Mouse (Mus musculus) T-cell, adult 2 months (primary cell): Measurements from ENCODE around the gene Scamp4.
"Not testable (repeated sequence)": the region's sequence is repeated elsewhere in the genome, so short reads cannot be mapped to it uniquely, and the experiment has no call there.

Source experiments
- DNase-seq: peaks from one replicate; pipeline ENCODE4 v3.0.0; 2022; ENCODE audit warnings: low spot score

Scamp4 gene

DNA sequence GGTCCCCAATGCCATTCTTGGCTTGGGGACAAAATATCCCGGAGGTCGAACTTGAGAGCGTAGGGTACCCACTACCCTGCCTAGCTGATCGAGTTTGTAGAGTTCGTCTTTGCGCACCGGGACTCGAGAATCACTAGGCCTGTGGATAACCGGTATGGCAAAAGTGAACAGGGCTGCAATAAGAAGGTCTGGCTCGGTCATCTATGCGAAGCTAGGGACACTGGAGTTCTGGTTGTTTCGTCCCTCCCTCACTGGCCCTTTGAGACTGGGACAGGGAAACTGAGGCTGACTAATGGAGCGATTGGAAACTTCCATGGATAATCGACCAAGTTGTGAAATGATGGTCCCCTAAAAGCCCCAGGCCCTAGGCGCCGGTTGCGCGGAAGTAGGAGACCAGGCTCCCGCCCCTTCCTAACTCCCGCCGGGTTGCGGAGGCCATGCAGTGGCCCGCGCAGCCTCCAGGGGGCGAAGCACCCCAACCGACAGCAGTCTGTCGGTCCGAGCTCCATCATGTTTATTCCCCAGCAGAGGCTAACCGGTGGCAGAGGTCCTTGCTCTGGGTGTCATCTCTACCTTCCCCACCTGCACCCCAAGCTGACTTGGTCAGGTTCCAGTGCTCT, 24.4 kb upstream of the Scamp4 start:
- peak; percentile 85 for DNase-seq

DNA sequence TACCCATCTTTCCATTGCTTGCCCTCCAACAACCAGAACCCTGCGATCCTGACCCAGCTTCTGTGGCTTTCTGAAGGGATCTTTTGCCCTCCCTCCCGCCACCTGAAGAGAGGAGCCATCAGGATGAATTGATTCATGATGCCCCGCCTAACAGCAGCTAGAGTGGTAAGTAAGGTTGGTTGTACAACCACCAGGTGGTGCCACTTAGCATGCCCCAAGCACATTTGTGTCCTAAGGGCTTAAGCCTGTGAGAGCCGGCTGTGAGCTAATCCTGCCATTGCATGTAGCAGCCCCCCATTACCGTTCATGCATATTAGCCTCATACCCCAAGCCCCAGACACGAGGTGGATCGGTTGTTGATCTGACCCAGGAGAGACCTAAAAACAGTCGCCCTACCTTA, 23.8 kb upstream of the Scamp4 start:
- peak; percentile 80 for DNase-seq

DNA sequence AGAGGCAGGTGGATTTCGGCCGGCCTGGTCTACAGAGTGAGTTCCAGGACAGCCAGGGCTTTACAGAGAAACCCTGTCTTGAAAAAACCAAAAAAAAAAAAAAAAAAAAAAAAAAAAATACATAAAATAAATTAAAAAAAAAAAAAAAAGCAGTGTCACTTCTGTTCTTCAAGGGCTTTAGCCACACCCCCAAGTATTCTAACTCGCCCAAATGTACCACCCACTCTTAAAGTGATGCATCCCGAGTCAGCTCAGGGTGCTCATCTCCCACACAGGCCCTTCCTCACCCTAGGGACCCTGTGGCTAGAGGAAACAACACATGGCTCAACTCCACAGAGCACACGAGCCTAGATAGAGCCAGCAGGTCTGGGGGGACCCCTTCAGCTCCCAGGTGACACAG, 19.6 kb upstream of the Scamp4 start:
- no peak for DNase-seq

DNA sequence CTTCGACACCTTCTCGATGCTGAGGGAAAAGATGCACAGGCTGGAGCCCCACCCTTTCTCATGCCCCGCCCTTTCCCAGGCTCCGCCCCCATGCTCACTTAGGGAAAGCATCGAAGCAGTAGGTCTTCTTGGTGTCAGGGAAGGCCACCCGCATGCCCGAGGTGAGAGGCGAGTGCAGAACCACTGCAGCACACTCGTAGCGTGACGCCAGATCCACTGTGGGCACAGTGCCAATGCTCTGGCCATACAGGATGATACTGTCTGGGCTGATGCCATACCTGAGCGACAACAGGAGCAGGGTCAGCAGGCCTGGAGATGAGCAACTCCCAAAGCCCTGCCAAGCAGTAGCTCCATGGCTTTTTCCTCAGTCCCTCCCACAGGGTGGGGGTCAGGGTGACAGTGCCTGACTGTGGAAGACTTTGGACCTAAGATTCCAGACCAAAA, 18.6 kb upstream of the Scamp4 start:
- no peak for DNase-seq

DNA sequence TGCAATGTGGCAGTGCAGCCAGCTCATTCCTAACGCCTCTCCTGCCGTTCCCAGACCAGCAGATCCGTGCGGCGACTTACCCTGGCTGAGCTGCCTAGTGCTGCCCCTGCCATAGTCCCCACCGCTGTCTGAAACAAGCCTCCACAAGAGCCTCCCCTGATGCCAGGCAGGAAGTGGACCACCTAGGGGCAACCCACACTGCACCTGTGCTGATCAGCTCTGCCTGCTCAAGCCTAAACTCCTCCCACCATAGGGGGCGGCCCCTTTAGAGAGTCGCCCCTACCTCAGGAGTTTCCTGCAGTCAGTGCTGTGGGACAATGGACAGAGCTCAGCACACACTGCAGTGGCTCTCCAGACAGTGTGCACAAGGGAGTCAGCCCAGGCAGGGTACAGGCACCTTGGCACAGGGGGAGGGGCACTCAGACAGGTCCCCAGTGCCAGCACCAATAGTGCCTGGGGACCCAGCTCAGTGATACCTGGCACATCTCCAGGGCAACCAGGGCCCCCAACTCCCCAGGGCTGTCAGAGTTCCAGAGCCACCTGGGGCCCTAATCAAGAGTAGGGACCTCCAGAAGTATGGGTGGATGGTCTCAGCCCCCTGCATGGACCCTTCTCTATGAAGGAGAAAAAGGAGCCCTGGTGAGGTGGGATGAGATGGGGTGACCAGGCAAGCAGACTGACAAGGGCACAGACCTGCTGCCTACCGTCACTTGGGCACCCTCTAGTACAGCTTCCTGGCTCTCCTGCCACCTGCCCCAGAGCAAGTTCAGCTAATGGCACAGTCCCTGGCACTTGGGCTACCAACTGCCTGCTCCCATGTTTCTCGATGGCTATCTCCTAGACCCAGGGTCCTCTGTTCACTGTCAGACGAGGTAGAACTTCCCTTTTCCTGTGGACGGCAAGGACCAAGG, 17.8 kb upstream of the Scamp4 start:
- no peak for DNase-seq

DNA sequence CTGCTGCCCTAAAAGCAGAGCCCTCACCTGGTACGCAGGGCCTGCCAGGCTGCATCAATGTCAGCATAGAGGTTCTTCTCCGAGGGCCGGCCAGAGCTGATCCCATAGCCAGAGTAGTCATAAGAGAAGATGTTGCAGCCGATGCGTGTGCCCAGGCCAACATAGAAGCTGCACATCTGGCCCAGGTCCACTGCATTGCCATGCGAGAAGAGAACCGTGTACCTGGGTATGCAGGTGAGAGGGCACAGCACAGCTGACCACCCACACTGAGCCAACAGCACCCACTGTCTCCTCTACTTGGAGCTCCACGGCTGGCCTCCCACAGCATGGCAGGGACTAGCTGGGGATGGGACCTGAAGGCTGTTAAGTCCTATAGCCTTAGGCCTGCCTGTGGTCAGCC, 17.1 kb upstream of the Scamp4 start:
- no peak for DNase-seq

DNA sequence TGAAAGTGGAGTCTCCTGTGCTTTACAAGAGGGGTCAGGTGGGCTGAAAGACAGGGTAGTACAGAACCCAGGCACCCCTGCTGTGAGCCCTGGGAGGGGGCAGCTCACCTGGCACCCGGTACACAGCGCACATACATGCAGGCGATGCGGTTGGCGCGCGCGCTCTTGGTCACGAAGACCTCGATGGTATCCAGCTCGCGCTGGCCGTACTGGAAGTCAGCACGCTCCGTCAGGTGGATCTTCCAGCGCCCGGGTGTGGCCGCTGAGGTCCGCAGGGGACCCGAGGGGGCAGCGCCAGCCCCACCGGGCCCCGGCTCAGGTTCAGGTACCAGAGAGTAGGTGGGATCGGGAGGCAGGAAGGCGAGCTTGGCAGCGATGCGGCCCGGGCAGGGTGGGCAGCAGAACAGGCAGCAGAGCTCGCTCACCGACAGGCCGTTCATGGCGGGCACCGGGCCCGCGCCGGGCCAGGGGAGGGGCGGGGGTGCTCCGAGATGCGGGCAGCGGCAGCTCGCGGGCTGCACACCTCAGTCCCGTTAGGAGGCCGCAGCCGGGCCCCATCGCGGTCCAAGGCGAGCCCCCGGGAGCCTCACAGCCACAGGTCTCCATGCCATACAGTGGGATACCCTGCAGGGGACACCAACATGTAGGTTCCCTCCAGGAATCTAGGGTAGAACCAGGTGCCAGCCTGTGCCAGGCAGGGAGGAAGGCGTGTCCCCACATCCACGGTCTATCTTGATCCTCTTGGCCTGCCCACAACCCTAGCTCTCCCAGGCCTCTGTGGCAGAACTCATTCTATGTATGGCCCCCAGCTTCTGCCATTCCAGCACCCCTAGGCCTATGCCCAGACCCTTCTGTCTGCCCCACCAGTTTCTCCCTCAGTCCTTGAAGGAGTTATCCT, 16.0 kb upstream of the Scamp4 start:
- no peak for DNase-seq

DNA sequence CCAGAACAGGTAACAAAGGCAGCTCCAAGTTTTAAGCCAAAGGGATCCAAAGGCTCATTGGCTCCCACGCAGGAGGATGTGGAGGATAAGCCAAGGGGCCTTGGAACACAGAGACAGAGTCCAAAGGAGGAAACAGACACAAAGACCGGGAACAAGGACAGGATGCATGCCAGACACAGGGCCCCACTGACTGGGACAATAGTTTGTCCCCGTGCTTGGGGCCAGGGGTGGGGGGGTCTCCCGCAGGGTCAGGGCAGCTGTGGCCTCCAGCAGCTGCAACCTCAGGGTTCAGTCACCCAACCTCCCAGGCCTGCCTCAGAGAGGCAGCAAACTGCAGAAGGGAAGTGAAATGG, 15.4 kb upstream of the Scamp4 start:
- DNase-seq, result no peak

DNA sequence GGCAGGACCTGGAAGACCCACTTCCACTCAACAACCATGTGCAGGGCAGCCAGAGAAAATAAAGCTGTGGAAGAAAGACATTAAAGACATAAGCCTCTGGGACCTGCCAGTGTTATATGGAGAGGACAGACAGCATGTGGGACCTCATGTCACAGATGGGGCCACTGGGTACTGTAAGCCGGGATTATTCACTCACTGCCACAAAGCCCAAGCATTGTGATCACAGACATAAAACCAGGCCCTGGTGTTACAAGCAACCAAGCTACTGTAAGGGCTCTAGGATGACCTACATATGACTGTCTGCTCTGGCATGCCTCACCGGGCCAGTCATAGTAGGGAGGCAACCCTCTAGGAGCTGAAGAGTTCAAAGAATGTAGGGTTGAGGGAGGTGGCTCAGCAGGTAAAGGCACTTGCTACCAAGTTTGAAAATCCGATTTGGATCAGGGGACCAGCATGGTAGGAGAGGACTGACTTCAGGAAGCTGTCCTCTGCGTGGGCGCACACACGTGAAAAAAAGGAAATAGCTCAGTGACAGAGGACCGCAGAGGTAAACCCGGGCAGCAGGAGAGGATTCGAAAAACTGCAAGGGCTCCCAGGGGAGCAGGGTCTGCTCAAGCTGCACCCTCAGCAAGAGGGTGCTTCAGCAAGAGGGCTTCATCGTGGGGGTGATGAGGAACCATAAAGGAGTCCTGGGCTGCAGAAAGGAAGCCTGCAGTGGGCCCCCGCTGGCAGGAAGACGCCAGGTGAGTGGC, 13.4 kb upstream of the Scamp4 start:
- DNase-seq, result peak; percentile 51

DNA sequence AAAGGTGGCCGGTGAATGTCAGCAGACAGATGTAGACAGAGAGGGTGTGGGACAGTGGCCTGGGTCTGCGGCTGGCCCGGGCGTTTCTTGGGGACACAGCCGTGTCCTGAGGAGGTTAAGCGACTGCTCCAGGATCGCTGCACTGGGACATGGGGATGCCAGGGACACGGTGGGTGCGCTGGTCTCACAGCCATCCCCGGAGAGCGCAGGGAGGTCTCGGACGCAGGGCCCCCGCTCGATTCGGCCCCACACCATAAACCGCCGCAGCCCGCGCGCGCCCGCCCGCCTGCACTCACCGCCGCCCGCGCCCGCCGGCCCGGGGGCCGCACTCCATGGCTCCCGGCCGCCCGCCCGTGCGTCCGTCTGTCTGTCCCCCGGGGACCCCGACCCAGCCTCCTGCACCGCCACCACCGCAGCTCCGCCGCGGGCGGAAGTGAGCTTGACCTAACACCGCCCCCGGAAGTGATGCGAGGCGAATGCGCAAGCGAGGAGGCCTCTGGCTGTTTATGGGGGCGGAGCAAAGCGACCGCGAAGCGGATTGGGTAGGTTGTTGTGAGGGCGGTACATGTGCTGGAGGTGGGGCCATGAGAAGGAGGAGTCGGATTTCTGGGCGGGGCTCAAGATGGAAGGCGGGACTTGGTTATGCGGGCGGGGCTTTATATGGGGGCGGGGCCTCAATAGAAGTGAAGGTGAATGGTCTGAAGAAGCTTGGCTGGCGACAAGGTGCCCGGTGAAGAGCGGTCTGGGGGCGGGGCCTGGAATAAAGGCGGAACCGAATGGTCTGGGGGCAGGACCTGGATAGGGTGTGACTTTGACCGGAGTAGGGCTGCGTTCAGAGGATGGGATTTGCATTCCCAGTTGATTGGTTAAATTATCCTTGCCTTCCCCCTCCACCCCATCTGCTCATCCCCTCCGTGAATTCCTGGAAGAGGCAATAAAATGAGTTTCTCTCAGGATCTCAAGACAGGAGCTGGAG, 12.5 kb upstream of the Scamp4 start, which contains the start of gene Abhd17a:
Abhd17a (minus strand) TSS at position 463 of the 976 bp plus-strand sequence.
- peak; percentile 95 for DNase-seq

DNA sequence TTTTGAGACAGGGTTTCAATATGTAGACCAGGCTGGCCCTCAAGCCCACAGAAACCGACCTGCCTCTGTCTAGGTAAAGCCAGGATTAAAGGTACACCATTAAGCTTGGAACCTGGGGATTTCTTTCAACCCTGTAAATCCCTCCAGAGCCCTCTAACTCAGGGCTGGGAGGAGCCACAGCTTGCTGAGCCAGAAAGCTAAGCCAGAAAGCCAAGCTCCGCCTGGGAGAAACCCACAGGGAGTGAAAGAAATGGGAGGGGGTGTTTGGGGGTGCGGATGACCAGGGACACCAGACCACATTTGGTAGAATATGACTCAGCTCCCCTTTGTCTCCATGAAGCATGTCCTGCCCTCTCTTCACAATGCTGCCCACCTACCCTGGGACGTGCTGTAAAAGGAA, 6.4 kb upstream of the Scamp4 start:
- no peak for DNase-seq

DNA sequence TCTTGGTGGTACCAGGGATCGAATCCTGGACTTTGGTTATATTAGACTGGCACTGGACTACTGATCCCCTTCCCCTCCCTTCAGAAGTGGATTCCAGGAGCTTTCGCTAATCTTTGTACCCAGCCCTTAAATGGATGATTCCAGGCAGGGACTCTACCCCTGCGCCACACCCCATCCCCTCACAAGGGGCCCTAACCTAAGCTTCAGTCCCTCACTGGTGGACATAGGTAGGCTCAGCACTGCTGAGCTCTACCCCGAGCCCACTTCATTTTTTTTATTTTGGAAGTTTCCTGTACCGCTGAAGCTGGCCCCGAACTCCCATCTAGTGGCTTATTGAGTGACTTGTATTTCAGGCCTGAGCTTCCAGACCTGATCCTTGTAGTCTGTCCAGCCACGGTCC, 692 bp downstream of the Scamp4 start:
- DNase-seq, result no peak

DNA sequence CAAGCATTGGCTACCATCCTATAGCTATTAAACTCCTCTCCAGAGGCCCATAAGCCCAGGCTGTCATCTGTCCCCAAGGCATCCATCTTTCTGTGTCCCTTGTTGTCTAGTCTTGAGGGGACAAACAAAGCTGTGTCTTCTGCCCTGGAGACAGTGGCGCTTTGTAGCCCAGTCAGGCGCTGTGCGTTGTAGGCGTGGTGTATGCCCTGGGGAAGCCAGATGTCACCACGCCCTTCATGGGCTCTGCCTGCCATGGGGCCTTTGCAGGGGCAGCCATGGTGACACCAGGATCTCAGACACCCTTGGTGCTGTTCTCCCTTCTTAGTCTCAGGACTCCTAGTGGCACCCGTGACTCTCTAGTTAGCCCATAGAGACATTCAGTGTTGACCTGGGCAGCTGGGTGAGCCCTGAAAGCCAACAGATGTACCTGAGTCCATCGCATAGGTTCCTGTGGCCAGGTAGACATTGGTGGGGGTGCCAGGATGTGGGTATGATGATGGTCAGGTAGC, 1.4 kb downstream of the Scamp4 start:
- no peak for DNase-seq

DNA sequence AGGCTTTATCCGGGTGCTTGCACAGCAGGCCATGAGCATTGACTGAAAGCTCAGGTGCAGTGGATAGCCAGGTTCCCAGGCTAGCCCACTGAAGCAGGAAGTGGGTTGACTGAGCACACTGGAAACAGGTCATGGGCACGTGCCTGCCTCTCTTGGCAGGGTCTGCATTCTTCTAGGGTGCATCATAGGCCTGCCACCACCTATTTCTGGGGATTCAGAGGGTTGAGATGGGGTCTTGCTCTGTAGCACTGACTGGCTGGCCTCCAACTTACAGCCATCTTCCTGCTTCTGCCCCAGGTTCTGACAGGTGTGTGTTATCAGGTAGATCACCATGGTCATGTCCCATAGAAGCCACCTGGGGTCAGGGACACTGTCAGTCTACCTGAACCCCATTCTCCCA, 2.3 kb downstream of the Scamp4 start:
- DNase-seq, result no peak

DNA sequence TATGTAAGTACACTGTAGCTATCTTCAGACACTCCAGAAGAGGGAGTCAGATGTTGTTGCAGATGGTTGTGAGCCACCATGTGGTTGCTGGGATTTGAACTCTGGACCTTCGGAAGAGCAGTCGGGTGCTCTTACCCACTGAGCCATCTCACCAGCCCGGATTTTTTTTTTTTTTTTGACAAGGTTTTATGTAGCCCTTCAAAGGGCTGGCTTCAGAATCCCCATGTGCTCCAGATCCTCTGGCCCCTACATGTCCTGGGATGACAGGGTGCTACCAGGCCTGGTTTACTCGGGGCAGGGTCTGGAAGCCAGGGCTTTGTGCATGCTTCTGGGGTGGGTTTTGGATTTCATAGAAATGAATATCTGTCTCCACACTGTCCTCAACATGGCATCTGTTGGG, 3.0 kb downstream of the Scamp4 start, which contains the start of gene Gm49322:
Gm49322 (plus strand) TSS at position 301 of the 400 bp plus-strand sequence.
- DNase-seq, result not testable (repeated sequence)

DNA sequence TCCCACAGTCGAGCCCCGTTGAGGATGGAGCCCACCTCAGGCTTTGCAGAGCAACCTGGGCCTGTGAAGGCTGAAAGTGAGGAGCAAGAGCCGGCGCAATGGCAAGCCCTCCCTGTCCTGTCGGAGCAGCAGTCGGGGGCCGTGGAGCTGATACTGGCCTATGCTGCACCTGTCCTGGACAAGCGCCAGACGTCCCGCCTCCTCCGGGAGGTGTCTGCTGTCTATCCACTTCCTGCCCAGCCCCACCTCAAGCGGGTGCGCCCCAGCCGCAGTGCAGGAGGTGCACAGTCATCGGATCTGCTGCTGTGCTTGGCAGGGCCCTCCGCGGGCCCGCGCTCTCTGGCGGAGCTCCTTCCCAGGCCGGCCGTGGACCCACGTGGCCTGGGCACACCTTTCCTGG, 3.6 kb downstream of the Scamp4 start:
- DNase-seq, result peak; percentile 64

DNA sequence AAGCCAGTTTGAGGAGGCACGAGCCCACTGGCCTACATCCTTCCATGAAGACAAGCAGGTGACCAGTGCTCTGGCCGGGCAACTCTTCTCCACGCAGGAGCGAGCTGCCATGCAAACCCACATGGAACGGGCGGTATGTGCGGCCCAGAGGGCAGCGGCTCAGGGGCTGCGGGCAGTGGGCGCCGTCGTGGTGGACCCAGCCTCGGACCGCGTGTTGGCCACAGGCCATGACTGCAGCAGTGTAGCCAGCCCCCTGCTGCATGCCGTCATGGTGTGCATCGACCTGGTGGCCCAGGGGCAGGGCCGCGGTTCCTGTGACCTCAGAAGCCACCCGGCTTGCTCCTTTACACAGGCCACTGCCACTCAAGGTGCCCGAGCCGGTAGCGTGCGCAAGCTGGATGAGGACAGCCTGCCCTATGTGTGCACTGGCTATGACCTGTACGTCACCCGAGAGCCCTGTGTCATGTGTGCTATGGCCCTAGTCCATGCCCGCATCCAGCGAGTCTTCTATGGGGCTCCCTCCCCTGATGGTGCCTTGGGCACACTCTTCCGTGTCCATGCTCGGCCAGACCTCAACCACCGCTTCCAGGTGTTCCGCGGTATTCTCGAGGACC, 4.2 kb downstream of the Scamp4 start:
- DNase-seq, result no peak

DNA sequence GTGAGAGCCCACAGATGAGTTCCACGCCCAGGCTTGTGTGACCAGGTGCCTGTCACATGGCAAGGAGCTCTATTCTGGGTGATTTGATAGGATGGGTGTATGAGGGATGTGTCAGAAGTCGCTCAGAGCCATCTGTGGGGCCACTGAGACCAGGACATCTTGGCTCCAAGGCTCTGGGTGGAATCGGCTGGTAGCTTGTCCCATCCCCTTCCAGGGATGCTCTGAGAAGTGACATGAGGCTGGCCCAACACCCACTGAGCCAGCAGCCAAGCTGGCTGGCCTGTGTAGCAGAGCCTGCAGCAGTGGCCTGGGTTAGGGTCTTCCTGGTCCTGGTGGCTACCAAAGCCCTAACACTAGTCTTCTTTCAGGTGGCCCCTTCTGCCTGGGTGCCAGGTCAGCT, 5.8 kb downstream of the Scamp4 start:
- DNase-seq, result no peak

DNA sequence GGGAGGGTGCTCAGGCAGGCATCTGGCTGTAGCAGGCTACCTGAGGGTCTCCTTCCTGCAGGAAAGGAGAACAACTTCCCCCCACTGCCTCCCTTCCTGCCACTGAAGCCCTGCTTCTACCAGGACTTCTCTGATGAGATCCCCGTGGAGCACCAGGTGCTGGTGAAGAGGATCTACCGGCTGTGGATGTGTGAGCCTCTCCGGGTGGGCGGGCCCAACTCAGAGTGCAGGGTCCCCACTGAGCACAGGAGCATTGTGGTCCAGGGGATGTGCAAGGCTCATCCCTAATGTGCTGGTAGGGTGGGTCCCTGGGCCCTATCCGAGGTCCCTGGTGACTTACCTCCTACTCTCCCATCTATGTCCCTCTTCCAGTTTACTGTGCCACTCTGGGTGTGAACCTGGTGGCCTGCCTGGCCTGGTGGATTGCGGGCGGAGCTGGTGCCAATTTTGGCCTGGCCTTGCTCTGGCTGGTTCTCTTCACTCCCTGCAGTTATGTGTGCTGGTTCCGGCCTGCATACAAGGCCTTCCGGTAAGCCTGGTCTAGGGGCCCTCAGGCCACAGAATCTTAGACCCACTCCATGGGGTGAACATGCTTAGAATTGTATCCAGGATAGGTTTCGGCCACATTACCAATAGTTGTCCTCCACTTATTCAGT, 6.7 kb downstream of the Scamp4 start:
- DNase-seq, result no peak
